Mouse (Mus musculus): Measurements from ENCODE around the gene Klhdc10. TPM values are rescaled to one million over a fixed set of nuclear protein-coding genes. Genes with fewer than 3 reads are reported as not detected.

Klhdc10 gene
- 33.9 and 38.8 TPM in 2 replicates for polyA plus RNA-seq (2014; fragmentation: Nextera tagmentation; extraction: Ambion mirVana)

DNA sequence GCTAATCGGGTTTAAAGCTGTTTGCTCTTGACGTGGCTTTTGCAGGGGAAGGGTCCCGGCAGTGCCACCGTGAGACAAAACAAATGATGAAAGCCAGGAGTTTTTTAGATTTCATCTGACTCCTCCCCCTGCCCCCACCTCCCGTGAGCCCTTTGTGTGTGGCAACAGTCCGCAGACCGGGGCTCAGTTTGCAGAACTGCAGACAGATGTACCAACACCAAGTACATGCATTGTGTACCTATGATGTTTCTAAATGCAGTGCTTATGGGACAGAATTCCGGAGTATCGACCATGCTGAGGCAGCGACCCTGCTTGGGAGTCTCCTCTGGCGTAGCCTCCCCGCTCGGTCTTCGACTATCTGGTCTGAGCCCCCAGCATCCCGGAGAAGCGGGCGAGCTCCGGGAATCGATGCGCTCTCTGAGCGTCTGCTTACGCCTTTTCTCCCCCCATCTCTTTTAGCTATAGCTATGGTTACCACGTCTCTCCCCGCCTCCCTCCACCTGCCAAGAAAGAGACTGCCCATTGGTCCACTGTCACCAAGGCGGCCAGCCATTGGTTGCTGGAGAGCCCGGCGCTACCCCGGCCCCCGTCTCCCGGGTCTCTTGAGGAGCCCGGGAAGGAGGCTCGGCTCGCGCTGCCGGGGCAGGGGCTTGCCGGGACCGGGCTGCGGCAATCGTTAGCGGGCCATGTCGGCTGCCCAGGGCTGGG is at the start of gene Klhdc10:
Klhdc10 (plus strand) TSS at position 561 of the 708 bp plus-strand sequence.
- Histone ChIP-seq H3K4me2 (ENCODE audit: low read depth) (peak within 1 kb of the TSS; percentile 44), H3K36me3 (ENCODE audit: control insufficient read depth, insufficient read depth, low read length) (no peaks in the 10 kb centered on the region), H3K4me1 (ENCODE audit: control insufficient read depth, insufficient read depth, low read length) (no peaks in the 10 kb centered on the region), H3K4me3 (ENCODE audit: low read depth, low read length) (peak within 1 kb of the TSS; percentile 82), H3K27me3 (ENCODE audit: control insufficient read depth, insufficient read depth, low read length) (no peaks in the 10 kb centered on the region), H3K27ac (ENCODE audit: low read depth, low read length) (peak within 1 kb of the TSS; percentile 88), H3K9me3 (ENCODE audit: control insufficient read depth, low read length) (no peaks in the 10 kb centered on the region), H3K9ac (ENCODE audit: low read length) (peak within 1 kb of the TSS; percentile 84)
- ATAC-seq (ENCODE audit: insufficient read depth, low FRiP score, low TSS enrichment) (peak; percentile 99), DNase-seq (ENCODE audit: low spot score) (peak; percentile 100)
- WGBS: under 1% methylated on average over 35 of the region's 41 CpGs

DNA sequence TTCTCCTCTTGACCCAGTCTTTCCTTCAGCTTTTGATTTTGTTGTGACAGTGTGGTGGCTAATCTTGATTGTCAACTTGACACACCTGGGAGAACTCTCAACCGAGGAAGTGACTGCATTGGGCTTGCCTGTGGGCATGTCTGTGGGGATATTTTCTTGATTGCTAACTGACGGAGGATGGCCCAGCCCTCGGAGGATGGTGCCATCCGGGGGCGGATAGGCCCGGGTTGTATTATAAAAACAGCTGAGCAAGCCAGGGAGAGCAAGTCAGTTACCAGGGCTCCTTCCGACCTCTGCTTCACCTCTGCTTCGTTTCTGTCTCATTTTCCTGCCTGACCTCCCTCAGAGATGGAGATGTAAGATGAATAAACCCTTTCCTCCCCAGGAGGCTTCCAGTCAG is 48.9 kb upstream of the Klhdc10 start:
- ATAC-seq (ENCODE audit: insufficient read depth, low FRiP score, low TSS enrichment): no peak
- no peaks in the 10 kb centered on the region for H3K4me1 ChIP-seq (ENCODE audit: control insufficient read depth, insufficient read depth, low read length)
- no peak for DNase-seq (ENCODE audit: low spot score)
- no peaks in the 10 kb centered on the region for H3K27me3 ChIP-seq (ENCODE audit: control insufficient read depth, insufficient read depth, low read length)
- no peaks in the 10 kb centered on the region for H3K9me3 ChIP-seq (ENCODE audit: control insufficient read depth, low read length)
- no peaks in the 10 kb centered on the region for H3K36me3 ChIP-seq (ENCODE audit: control insufficient read depth, insufficient read depth, low read length)
- H3K4me3 ChIP-seq (ENCODE audit: low read depth, low read length): no peak overlapping the region
- no peak overlapping the region for H3K9ac ChIP-seq (ENCODE audit: low read length)
- WGBS: 56% methylated on average over 8 of the region's 8 CpGs
- no peak overlapping the region for H3K4me2 ChIP-seq (ENCODE audit: low read depth)
- H3K27ac ChIP-seq (ENCODE audit: low read depth, low read length): no peak overlapping the region

DNA sequence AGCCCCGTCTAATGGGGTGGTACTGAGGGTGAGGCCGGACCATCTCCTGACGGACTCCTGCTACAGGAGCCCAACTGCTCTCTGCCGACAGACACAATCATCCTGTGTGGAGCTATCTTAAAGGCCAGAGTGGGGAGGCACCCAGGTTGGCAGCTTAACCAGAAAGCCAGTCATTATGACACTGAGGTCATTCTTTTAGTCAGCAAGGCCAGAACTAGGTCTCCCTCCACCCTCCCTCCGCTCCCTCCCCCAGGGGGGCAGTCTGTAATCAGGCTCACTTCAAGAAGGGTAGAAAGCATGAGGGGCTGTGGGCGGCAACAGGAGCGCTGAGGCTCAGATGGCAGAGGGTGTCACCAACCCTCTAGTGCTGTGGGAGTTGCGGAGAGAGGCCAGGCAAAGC is 48.0 kb upstream of the Klhdc10 start:
- 80% methylated on average over 8 of the region's 8 CpGs for WGBS
- Histone ChIP-seq H3K4me2 (ENCODE audit: low read depth) (no peak overlapping the region), H3K9ac (ENCODE audit: low read length) (no peak overlapping the region), H3K27ac (ENCODE audit: low read depth, low read length) (no peak overlapping the region), H3K36me3 (ENCODE audit: control insufficient read depth, insufficient read depth, low read length) (no peaks in the 10 kb centered on the region), H3K27me3 (ENCODE audit: control insufficient read depth, insufficient read depth, low read length) (no peaks in the 10 kb centered on the region), H3K4me3 (ENCODE audit: low read depth, low read length) (no peak overlapping the region), H3K4me1 (ENCODE audit: control insufficient read depth, insufficient read depth, low read length) (no peaks in the 10 kb centered on the region), H3K9me3 (ENCODE audit: control insufficient read depth, low read length) (no peaks in the 10 kb centered on the region)
- ATAC-seq (ENCODE audit: insufficient read depth, low FRiP score, low TSS enrichment) (no peak), DNase-seq (ENCODE audit: low spot score) (no peak)

DNA sequence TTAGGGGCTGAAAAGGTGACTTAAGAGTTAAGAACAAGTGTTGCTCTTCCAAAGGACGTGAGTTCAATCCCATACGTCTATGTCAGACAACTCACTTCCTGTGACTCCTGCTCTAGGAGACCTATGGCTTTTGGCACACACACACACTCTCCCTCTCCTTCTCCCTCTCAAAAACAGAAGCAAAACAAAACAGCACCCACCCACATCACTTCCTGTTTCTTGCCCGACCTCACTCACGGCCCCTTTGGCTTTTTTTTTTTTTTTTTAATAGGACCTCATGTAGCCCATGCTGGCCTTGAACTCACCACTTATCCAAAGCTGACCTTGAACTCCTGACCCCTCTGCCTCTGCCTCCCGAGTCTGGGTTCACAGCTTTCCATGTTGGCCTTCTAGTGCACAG is 46.9 kb upstream of the Klhdc10 start:
- no peaks in the 10 kb centered on the region for H3K4me1 ChIP-seq (ENCODE audit: control insufficient read depth, insufficient read depth, low read length)
- H3K27me3 ChIP-seq (ENCODE audit: control insufficient read depth, insufficient read depth, low read length): no peaks in the 10 kb centered on the region
- H3K9ac ChIP-seq (ENCODE audit: low read length): no peak overlapping the region
- no peak overlapping the region for H3K27ac ChIP-seq (ENCODE audit: low read depth, low read length)
- no peaks in the 10 kb centered on the region for H3K9me3 ChIP-seq (ENCODE audit: control insufficient read depth, low read length)
- H3K4me3 ChIP-seq (ENCODE audit: low read depth, low read length): no peak overlapping the region
- no peak overlapping the region for H3K4me2 ChIP-seq (ENCODE audit: low read depth)
- H3K36me3 ChIP-seq (ENCODE audit: control insufficient read depth, insufficient read depth, low read length): no peaks in the 10 kb centered on the region
- DNase-seq (ENCODE audit: low spot score): no peak
- no peak for ATAC-seq (ENCODE audit: insufficient read depth, low FRiP score, low TSS enrichment)
- 44% methylated on average over 5 of the region's 5 CpGs for WGBS

DNA sequence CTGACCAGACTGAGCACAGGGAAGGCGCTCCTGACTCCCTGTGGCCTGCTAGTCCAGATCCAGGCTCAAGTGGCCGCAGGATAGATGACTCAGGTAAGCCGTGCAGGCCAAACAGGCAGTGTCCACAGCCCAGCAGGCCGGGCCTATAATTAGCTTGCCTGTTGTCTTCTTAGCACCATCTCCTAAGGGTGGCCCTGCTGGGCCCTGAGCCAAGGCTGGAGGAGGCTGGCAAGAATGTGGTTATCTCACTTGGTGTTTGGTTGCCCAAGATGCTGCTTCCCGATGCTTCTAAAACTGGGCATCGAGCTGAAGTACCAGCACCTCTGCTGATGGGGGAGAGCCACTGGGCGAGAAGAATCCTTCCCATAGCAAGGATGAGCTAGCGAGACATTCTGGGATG is 46.0 kb upstream of the Klhdc10 start:
- DNase-seq (ENCODE audit: low spot score): no peak
- Histone ChIP-seq H3K36me3 (ENCODE audit: control insufficient read depth, insufficient read depth, low read length) (no peaks in the 10 kb centered on the region), H3K27me3 (ENCODE audit: control insufficient read depth, insufficient read depth, low read length) (no peaks in the 10 kb centered on the region), H3K9me3 (ENCODE audit: control insufficient read depth, low read length) (no peaks in the 10 kb centered on the region), H3K4me2 (ENCODE audit: low read depth) (no peak overlapping the region), H3K9ac (ENCODE audit: low read length) (no peak overlapping the region), H3K4me3 (ENCODE audit: low read depth, low read length) (no peak overlapping the region), H3K4me1 (ENCODE audit: control insufficient read depth, insufficient read depth, low read length) (no peaks in the 10 kb centered on the region), H3K27ac (ENCODE audit: low read depth, low read length) (no peak overlapping the region)
- no peak for ATAC-seq (ENCODE audit: insufficient read depth, low FRiP score, low TSS enrichment)
- WGBS: 87% methylated on average over 8 of the region's 8 CpGs

DNA sequence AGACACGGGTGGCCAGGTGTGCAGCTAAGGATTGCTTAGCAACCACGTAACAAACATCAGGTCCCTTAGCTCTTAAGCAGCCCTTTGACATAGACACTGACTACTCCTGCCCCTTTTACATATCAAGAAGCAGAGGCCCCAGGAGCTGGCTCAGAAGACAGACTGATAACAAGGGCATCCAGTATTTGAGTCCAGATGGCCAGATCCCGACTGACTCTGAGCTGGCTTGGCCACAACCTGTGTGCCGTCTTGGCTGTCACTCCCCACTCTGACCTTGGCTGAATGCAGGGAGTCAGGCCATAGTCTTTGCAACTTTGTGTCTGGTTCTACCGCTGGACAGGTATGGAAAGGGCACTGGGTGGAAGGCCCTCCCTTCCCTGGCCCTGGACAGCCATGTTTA is 45.5 kb upstream of the Klhdc10 start:
- Histone ChIP-seq H3K9ac (ENCODE audit: low read length) (no peak overlapping the region), H3K27me3 (ENCODE audit: control insufficient read depth, insufficient read depth, low read length) (no peaks in the 10 kb centered on the region), H3K27ac (ENCODE audit: low read depth, low read length) (no peak overlapping the region), H3K9me3 (ENCODE audit: control insufficient read depth, low read length) (no peaks in the 10 kb centered on the region), H3K4me3 (ENCODE audit: low read depth, low read length) (no peak overlapping the region), H3K4me1 (ENCODE audit: control insufficient read depth, insufficient read depth, low read length) (no peaks in the 10 kb centered on the region), H3K4me2 (ENCODE audit: low read depth) (no peak overlapping the region), H3K36me3 (ENCODE audit: control insufficient read depth, insufficient read depth, low read length) (no peaks in the 10 kb centered on the region)
- ATAC-seq (ENCODE audit: insufficient read depth, low FRiP score, low TSS enrichment) (no peak), DNase-seq (ENCODE audit: low spot score) (no peak)
- WGBS: 74% methylated on average over 5 of the region's 5 CpGs

DNA sequence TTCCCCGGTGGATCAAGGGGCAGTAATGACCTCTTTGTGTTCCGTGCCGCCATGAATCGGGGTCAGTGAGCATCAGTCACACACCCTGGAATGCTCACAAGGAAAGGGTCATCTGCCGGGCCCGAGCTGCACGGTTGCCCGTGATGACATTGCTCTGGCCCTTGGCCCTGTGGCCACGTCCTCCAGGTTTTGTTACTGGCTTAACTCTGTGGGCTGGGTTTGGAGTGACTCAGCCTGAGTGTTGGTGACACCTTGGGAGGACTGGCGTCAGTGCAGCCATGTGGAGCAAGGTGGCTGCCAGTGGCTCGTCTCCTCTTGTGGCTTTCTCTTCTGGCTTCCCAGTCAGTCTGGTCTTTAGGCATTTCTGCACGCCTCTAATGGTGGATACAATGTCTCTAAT is 45.0 kb upstream of the Klhdc10 start:
- ATAC-seq (ENCODE audit: insufficient read depth, low FRiP score, low TSS enrichment): no peak
- WGBS: 90% methylated on average over 12 of the region's 12 CpGs
- no peaks in the 10 kb centered on the region for H3K9me3 ChIP-seq (ENCODE audit: control insufficient read depth, low read length)
- H3K4me1 ChIP-seq (ENCODE audit: control insufficient read depth, insufficient read depth, low read length): no peaks in the 10 kb centered on the region
- no peak for DNase-seq (ENCODE audit: low spot score)
- H3K27ac ChIP-seq (ENCODE audit: low read depth, low read length): no peak overlapping the region
- H3K27me3 ChIP-seq (ENCODE audit: control insufficient read depth, insufficient read depth, low read length): no peaks in the 10 kb centered on the region
- no peak overlapping the region for H3K4me3 ChIP-seq (ENCODE audit: low read depth, low read length)
- no peaks in the 10 kb centered on the region for H3K36me3 ChIP-seq (ENCODE audit: control insufficient read depth, insufficient read depth, low read length)
- H3K9ac ChIP-seq (ENCODE audit: low read length): no peak overlapping the region
- no peak overlapping the region for H3K4me2 ChIP-seq (ENCODE audit: low read depth)

DNA sequence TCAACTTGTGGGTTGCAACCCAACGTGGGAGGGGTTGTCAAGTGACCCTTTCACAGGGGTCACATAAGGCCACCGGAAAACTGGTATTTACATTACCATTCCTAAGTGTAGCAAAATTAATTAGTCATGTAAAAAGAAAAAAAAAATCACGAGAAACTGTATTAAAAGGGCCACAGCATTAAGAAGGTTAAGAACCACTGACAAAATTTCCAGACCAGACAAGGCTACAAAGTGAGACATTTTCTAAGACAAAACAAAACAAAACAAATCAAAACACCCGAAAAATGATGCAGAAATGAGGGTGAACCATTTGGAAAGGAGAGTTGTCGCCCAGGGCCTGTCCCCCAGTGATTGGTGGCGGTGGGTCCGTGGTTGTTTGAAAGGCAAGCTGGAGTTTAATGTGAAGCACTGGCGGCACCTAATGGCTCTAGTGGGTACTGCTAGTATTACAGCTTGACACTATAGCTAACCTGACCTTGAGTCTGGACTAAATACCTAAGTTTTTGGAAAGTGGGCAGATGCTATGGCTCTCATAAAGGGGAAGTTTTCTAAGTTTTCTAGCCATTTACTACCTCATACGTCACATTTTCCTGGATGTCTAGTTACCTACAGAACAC is 44.0 kb upstream of the Klhdc10 start:
- H3K4me1 ChIP-seq (ENCODE audit: control insufficient read depth, insufficient read depth, low read length): no peaks in the 10 kb centered on the region
- H3K36me3 ChIP-seq (ENCODE audit: control insufficient read depth, insufficient read depth, low read length): no peaks in the 10 kb centered on the region
- H3K27ac ChIP-seq (ENCODE audit: low read depth, low read length): no peak overlapping the region
- DNase-seq (ENCODE audit: low spot score) (peak; percentile 84), ATAC-seq (ENCODE audit: insufficient read depth, low FRiP score, low TSS enrichment) (peak; percentile 55; the same call in 1 of the 2 replicates)
- no peak overlapping the region for H3K4me2 ChIP-seq (ENCODE audit: low read depth)
- no peaks in the 10 kb centered on the region for H3K9me3 ChIP-seq (ENCODE audit: control insufficient read depth, low read length)
- no peak overlapping the region for H3K4me3 ChIP-seq (ENCODE audit: low read depth, low read length)
- H3K27me3 ChIP-seq (ENCODE audit: control insufficient read depth, insufficient read depth, low read length): no peaks in the 10 kb centered on the region
- H3K9ac ChIP-seq (ENCODE audit: low read length): no peak overlapping the region
- 18% methylated on average over 9 of the region's 9 CpGs for WGBS
